Mouse (Mus musculus): ENCODE results near the gene Cntn1. TPM values are rescaled to one million over a fixed set of nuclear protein-coding genes. Genes with fewer than 3 reads are reported as not detected.

Gene Cntn1
- polyA plus RNA-seq, 1 experiment from 2014 or later: 2.3 TPM

DNA sequence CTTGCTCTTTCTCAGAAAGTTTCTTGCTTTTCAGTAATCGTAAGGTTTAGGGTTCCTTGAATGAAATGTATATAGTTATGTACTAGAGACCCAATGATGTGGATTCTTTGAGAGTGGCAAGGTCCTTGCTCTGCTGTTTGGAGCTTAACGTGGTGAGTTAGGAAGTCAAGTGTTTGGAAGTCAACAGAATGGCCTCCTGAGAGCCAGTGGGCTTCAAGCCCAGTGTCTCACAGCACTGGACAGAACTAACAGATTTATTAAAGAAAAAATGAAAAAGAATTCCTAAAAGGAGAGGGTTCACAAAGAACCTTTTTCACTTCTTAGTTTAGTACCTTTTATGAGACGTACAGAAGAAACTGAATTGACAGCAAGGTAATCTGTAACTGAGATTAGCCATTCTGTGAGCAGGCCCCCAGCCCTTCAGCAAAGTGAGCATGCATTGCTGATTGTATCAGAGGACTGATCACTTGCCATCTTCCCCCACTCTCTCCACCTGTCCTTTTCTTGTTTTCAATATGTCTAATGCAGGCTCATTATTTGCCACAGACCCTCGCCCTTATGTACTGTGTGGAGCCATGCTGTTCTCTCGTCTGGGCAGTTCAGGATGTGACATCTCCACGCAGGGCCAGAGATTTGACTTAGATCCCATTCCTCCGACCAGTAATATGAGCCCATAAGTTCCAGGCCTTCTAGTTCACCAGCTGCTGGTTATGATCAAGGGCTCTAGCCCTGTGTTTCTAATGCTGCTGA, 159.7 kb downstream of the Cntn1 start:
- no peaks in the 10 kb centered on the region for H3K4me1 ChIP-seq (replicated peaks; ENCODE audit: control insufficient read depth, insufficient read depth, low read length)
- H3K9ac ChIP-seq (ENCODE audit: low read depth, low read length): no peak overlapping the region
- H3K36me3 ChIP-seq (ENCODE audit: control insufficient read depth, insufficient read depth): no peaks in the 10 kb centered on the region
- H3K9me3 ChIP-seq (ENCODE audit: control insufficient read depth): no peaks in the 10 kb centered on the region
- no peaks in the 10 kb centered on the region for H3K27me3 ChIP-seq (replicated peaks; ENCODE audit: control insufficient read depth, insufficient read depth, low read length)
- no peak overlapping the region for H3K27ac ChIP-seq (ENCODE audit: low read depth, low read length)
- H3K4me3 ChIP-seq (ENCODE audit: low read depth, low read length): no peak overlapping the region
- TF ChIP-seq CTCF (IDR thresholded peaks at IDR 0.05; ENCODE audit: low read depth): no peak
- WGBS: 82% methylated on average over 7 of the region's 7 CpGs
- no peak for ATAC-seq
- no peak overlapping the region for H3K4me2 ChIP-seq (replicated peaks; ENCODE audit: low read depth)

DNA sequence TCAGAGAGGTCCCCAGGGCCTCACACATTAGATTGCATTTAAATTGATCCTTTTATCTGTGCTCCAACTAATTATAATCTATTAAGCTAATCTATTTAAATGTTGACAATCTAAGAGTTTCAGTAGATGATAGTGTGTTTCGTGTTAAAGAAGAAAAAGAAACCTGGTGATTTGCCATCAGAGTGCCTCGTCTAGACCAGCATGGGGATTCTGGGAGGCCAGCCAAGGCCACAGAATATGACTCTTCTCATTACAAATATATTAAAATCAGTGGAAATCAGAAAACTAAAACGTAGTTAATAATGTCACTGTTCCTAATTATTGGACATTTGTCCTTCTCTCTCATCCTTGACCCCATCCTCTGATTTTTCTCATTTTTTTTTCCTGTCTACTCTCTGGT, 164.9 kb downstream of the Cntn1 start:
- ATAC-seq: no peak
- Histone ChIP-seq H3K27ac (ENCODE audit: low read depth, low read length) (no peak overlapping the region), H3K36me3 (ENCODE audit: control insufficient read depth, insufficient read depth) (no peaks in the 10 kb centered on the region)

GRCm38 (mm10) chr15:92221446-92221845, 170.5 kb downstream of the Cntn1 start:
- Histone ChIP-seq H3K4me2 (replicated peaks; ENCODE audit: low read depth) (no peak overlapping the region), H3K9ac (ENCODE audit: low read depth, low read length) (no peak overlapping the region), H3K27me3 (replicated peaks; ENCODE audit: control insufficient read depth, insufficient read depth, low read length) (no peaks in the 10 kb centered on the region), H3K36me3 (ENCODE audit: control insufficient read depth, insufficient read depth) (no peaks in the 10 kb centered on the region), H3K27ac (ENCODE audit: low read depth, low read length) (no peak overlapping the region), H3K4me3 (ENCODE audit: low read depth, low read length) (no peak overlapping the region), H3K4me1 (replicated peaks; ENCODE audit: control insufficient read depth, insufficient read depth, low read length) (no peaks in the 10 kb centered on the region), H3K9me3 (ENCODE audit: control insufficient read depth) (no peaks in the 10 kb centered on the region)
- no peak for TF ChIP-seq CTCF (IDR thresholded peaks at IDR 0.05; ENCODE audit: low read depth)
- WGBS: 60% methylated on average over 2 of the region's 2 CpGs
- ATAC-seq: no peak

More for the DNA sequence above, 164.9 kb downstream of the Cntn1 start:
- no peak overlapping the region for H3K9ac ChIP-seq (ENCODE audit: low read depth, low read length)
- H3K4me2 ChIP-seq (replicated peaks; ENCODE audit: low read depth): no peak overlapping the region
- no peaks in the 10 kb centered on the region for H3K4me1 ChIP-seq (replicated peaks; ENCODE audit: control insufficient read depth, insufficient read depth, low read length)
- WGBS: 46% methylated on average over 3 of the region's 3 CpGs
- H3K9me3 ChIP-seq (ENCODE audit: control insufficient read depth): no peaks in the 10 kb centered on the region
- TF ChIP-seq CTCF (IDR thresholded peaks at IDR 0.05; ENCODE audit: low read depth): no peak
- no peaks in the 10 kb centered on the region for H3K27me3 ChIP-seq (replicated peaks; ENCODE audit: control insufficient read depth, insufficient read depth, low read length)
- no peak overlapping the region for H3K4me3 ChIP-seq (ENCODE audit: low read depth, low read length)

DNA sequence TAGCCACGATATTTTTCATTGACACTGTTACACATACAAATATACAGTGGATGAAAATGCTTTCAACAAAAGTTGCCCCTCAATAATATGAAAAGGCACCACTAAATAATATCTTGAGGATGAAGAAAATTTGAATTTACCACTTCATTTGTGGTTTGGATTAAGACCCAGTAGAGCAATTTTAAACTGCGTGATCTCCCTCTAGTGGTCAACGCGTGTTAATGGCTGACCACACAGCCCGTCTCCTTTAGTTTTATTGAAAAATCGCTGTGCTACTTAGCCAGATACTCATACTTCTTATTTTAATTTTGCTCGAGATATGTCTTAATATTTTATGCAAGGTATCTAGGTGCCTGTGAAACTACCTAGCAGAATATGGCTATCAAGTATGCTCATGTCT, 180.4 kb downstream of the Cntn1 start:
- H3K9ac ChIP-seq (ENCODE audit: low read depth, low read length): no peak overlapping the region
- no peaks in the 10 kb centered on the region for H3K9me3 ChIP-seq (ENCODE audit: control insufficient read depth)
- H3K36me3 ChIP-seq (ENCODE audit: control insufficient read depth, insufficient read depth): no peaks in the 10 kb centered on the region
- TF ChIP-seq CTCF (IDR thresholded peaks at IDR 0.05; ENCODE audit: low read depth): peak; percentile 79
- no peak overlapping the region for H3K27ac ChIP-seq (ENCODE audit: low read depth, low read length)
- H3K4me3 ChIP-seq (ENCODE audit: low read depth, low read length): no peak overlapping the region
- H3K27me3 ChIP-seq (replicated peaks; ENCODE audit: control insufficient read depth, insufficient read depth, low read length): no peaks in the 10 kb centered on the region
- ATAC-seq: no peak
- 21% methylated on average over 7 of the region's 7 CpGs for WGBS
- no peaks in the 10 kb centered on the region for H3K4me1 ChIP-seq (replicated peaks; ENCODE audit: control insufficient read depth, insufficient read depth, low read length)
- H3K4me2 ChIP-seq (replicated peaks; ENCODE audit: low read depth): no peak overlapping the region

GRCm38 (mm10) chr15:92235836-92236235, 184.9 kb downstream of the Cntn1 start:
- Histone ChIP-seq H3K4me1 (replicated peaks; ENCODE audit: control insufficient read depth, insufficient read depth, low read length) (no peaks in the 10 kb centered on the region), H3K9me3 (ENCODE audit: control insufficient read depth) (no peaks in the 10 kb centered on the region), H3K4me3 (ENCODE audit: low read depth, low read length) (no peak overlapping the region), H3K27me3 (replicated peaks; ENCODE audit: control insufficient read depth, insufficient read depth, low read length) (no peaks in the 10 kb centered on the region), H3K36me3 (ENCODE audit: control insufficient read depth, insufficient read depth) (no peaks in the 10 kb centered on the region), H3K9ac (ENCODE audit: low read depth, low read length) (no peak overlapping the region), H3K4me2 (replicated peaks; ENCODE audit: low read depth) (no peak overlapping the region), H3K27ac (ENCODE audit: low read depth, low read length) (no peak overlapping the region)
- WGBS: 70% methylated on average over 6 of the region's 6 CpGs
- ATAC-seq: no peak
- TF ChIP-seq CTCF (IDR thresholded peaks at IDR 0.05; ENCODE audit: low read depth): no peak

- no peak for ATAC-seq
- Histone ChIP-seq H3K9me3 (ENCODE audit: control insufficient read depth) (no peaks in the 10 kb centered on the region), H3K4me2 (replicated peaks; ENCODE audit: low read depth) (no peak overlapping the region), H3K36me3 (ENCODE audit: control insufficient read depth, insufficient read depth) (no peaks in the 10 kb centered on the region), H3K9ac (ENCODE audit: low read depth, low read length) (no peak overlapping the region), H3K4me3 (ENCODE audit: low read depth, low read length) (no peak overlapping the region), H3K27ac (ENCODE audit: low read depth, low read length) (no peak overlapping the region), H3K4me1 (replicated peaks; ENCODE audit: control insufficient read depth, insufficient read depth, low read length) (no peaks in the 10 kb centered on the region), H3K27me3 (replicated peaks; ENCODE audit: control insufficient read depth, insufficient read depth, low read length) (no peaks in the 10 kb centered on the region)
- TF ChIP-seq CTCF (IDR thresholded peaks at IDR 0.05; ENCODE audit: low read depth): peak; percentile 77
- 29% methylated on average over 7 of the region's 7 CpGs for WGBS
Measured at GRCm38 (mm10) chr15:92264980-92265707, 214.2 kb downstream of the Cntn1 start.

Data from intestine, postnatal 0 days (tissue).